Mouse (Mus musculus): ENCODE data around the gene Smpdl3b.
"Not testable (repeated sequence)": the region's sequence is repeated elsewhere in the genome, so short reads cannot be mapped to it uniquely, and the experiment has no call there.

The Smpdl3b gene

GRCm38 (mm10) chr4:132780288-132780687 is 23.2 kb upstream of the Smpdl3b start:
- DNase-seq (ENCODE audit: low spot score in 2 of 2), result no peak

DNA sequence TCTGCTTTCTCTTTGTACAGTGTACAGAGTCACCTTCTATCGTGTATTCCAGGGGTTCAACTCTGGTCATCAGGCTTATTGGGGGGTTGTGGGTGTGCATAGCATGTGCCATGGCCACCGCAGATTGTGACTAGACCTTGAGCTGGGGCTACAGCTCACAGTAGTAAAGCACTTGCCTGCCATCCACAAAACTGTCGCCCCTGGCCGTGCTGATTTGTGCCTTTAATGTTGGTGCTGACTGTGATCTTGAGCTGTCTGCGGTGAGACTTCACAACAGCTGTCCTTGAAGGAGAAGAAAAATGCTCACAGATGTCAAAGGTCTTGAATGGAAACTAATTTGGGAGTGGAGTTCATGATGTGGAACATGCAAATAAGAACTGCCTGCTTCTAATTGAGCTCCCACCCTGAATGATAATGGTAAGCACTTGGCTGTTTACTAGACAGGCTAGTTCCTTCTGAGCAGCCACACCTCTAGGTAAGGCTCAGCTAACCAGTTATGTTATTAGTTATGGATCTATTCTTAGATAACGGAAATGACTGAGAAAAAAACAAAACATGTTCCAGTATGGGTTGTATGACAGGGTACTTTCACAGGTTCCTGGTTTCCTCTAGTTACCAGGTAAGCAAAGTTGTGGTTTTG is 21.6 kb upstream of the Smpdl3b start:
- no peak for DNase-seq (ENCODE audit: low spot score in 2 of 2)

DNA sequence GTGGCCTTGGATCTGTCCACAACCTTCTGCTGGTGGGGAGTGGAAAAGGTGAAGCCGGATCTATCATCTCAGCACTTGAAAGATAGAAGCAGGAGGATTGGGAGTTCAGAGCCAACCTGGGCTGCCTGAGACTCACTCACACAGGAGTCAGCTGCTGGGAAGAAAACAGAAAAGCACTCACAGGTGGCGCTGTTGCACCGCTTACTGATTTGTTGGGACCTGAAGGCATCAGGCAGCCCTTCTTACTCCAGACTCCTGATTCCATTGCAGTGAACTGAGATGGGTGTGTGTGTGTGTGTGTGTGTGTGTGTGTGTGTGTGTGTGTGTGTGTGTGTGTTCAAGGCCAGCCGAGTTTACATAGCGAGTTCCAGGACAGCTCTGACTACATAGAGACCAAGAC is 19.7 kb upstream of the Smpdl3b start:
- peak in 1 of 2 experiments; percentile 86 for DNase-seq (ENCODE audit: low spot score in 2 of 2)

GRCm38 (mm10) chr4:132774905-132775304 is 17.9 kb upstream of the Smpdl3b start:
- DNase-seq (ENCODE audit: low spot score in 2 of 2), result no peak

- no peak for DNase-seq (ENCODE audit: low spot score in 2 of 2)
Observed at GRCm38 (mm10) chr4:132771776-132772175, 14.7 kb upstream of the Smpdl3b start.

DNA sequence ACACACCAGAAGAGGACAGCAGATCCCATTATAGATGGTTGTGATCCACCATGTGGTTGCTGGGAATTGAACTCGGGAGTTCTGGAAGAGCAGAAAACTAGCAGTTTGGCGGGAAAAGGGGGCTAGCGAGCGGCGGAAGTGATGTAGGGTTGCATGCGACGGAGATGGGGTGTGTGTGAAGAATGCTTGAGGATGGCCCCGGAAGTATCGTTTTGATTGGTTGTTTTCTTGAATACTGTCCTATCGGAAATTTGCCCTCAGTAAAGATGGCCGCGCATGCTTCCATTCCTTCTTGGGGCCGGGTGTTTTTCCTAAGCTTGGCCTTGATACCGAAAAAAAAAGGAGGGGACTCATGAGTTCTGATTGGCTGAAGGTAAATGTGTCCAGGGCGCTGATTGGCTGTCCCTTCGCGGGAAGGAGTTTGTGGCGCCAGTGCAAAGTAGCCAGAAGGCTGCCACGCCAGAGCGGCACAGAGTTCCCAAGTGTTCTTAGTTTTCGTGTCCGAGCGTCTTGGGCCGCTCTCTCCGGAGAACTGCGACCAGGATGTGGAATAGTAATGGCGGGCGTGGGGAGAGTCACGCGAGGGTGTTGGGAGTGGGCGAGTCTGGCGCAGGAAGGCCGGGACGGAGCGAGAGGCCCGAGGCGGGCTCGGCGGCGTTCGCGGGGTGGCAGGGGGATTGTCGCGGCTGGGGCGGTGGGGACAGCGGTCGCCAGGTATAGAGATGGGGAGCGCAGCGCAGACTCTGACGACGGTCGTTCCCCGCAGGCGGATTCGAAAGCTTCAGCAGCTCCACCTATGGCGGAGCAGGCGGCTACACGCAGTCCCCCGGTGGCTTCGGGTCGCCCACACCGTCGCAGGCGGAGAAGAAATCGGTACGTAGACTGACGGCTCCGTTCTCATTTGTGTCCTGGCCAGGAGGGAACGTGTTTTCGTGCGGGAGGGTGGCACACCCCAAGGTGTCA is 11.1 kb upstream of the Smpdl3b start, which contains the start of gene Rpa2:
Gene Rpa2, plus strand, starts transcription at position 419 of the 963 bp plus-strand sequence.
- DNase-seq (ENCODE audit: low spot score in 2 of 2), result peak; percentile 99 to 100

DNA sequence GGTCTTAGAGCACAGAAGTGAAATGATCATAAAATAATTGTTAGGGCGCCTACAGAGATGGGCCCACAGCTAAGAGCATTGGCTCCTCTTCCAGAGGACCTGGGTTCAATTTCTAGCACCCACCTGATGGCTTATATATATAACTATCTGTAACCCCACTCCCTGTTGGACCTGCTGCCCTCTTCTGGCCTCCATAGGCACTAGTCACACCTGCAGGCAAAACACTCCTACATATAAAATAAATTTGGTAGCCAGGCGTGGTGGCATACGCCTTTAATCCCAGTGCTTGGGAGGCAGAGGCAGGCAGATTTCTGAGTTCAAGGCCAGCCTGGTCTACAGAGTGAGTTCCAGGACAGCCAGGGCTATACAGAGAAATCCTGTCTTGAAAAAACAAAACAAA is 6.1 kb upstream of the Smpdl3b start:
- DNase-seq (ENCODE audit: low spot score in 2 of 2), result not testable (repeated sequence)

- DNase-seq (ENCODE audit: low spot score in 2 of 2), result no peak
Observed at GRCm38 (mm10) chr4:132762602-132763001, 5.5 kb upstream of the Smpdl3b start.

GRCm38 (mm10) chr4:132760296-132760695 is 3.2 kb upstream of the Smpdl3b start:
- no peak for DNase-seq (ENCODE audit: low spot score in 2 of 2)

- peak; percentile 32 to 50 for DNase-seq (ENCODE audit: low spot score in 2 of 2)
Observed at GRCm38 (mm10) chr4:132757633-132758351, 740 bp upstream of the Smpdl3b start.

DNA sequence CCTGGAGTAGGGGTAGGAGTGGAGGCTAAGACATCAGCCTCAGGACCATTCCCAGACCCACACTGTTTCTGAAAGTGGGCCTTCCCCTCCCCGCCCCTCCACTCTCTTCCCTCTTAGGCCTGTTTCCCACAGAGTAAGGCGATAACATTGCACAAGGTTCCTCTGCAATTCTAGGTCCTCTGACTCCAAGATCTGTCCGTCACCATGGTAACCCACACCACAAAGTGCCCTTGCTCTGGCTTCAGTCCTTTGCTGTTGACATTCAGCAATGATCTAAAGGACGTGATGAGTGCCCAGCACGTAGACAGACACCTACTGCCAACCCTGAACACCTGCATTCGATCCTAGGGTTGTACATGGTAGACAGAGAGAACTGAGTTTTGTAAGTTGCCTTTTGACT is 4.1 kb downstream of the Smpdl3b start:
- DNase-seq (ENCODE audit: low spot score in 2 of 2), result no peak

- no peak for DNase-seq (ENCODE audit: low spot score in 2 of 2)
Observed at GRCm38 (mm10) chr4:132749258-132749982, 7.6 kb downstream of the Smpdl3b start.

- DNase-seq (ENCODE audit: low spot score in 2 of 2), result no peak
Observed at GRCm38 (mm10) chr4:132748778-132749177, 8.3 kb downstream of the Smpdl3b start.

- no peak for DNase-seq (ENCODE audit: low spot score in 2 of 2)
Observed at GRCm38 (mm10) chr4:132747664-132748259, 9.3 kb downstream of the Smpdl3b start.

DNA sequence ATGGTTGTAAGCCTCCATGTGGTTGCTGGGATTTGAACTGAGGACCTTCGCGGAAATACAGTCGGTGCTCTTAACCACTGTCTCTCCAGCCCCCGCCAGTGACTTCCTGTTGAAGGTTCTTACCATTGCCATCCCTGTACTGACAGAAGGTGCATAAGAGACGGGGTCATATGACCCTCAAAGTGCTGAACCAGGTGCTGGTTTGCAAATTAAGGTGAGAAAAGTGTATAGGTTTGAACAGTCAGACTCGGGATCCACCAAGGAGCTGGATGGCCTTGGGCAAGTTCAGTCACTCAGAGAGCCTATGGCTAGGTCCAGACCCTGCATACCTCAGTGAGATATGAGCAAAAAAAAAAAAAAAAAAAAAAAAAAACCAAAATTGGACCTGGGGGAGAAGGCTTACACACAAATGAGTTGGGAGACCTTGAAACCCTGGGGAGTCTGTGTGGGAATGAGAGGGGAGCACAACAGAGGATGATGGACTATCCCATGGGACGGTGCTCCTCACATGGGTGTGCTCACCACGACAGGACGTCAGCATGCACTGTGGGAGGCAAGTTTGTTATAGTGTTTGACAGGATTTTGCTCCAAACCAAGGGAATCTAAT is 10.0 kb downstream of the Smpdl3b start:
- no peak for DNase-seq (ENCODE audit: low spot score in 2 of 2)

- DNase-seq (ENCODE audit: low spot score in 2 of 2), result peak; percentile 70 to 78
Observed at GRCm38 (mm10) chr4:132743992-132744911, 12.8 kb downstream of the Smpdl3b start.

- no peak for DNase-seq (ENCODE audit: low spot score in 2 of 2)
Observed at GRCm38 (mm10) chr4:132741491-132741890, 15.6 kb downstream of the Smpdl3b start.

DNA sequence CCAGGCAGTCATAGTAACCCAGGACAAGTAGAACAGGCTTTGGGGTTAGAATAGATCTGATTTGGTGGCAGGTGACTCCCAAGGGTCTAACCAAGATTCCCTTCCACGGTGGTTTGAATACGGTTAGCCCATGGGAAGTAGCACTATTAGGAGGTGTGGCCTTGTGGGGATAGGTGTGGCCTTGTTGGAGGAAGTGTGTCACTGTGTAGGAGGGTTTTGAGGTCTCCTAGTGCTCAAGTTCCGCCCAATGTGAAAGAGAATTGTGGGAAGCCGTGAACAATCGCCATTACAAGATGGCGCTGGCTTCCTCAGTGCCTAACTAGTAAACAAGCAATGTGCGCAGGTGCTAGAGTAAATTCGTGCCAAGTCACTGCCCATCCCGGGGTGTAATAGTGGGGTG is 19.9 kb downstream of the Smpdl3b start:
- not testable (repeated sequence) for DNase-seq (ENCODE audit: low spot score in 2 of 2)

GRCm38 (mm10) chr4:132735894-132736293 is 21.2 kb downstream of the Smpdl3b start:
- DNase-seq (ENCODE audit: low spot score in 2 of 2), result no peak

DNA sequence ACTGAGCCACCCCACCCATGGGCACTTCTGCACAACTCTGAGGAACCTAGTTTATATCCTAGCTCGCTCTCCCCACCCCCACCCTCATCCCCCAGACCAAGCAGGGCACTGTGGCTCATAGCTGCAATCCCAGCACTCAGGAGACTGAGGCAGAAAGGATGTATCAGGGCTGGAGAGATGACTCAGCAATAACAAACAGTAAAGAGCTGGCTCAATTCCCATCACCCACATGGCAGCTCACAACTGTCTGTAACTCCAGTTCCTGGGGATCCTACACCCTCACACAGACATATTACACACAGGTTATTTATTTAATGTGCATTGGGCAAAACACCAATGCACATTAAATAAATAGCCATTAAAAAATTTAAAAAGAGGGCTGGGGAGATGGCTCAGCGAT is 21.7 kb downstream of the Smpdl3b start:
- DNase-seq (ENCODE audit: low spot score in 2 of 2), result no peak

All from left cerebral cortex, adult 9 months (tissue).